Mouse (Mus musculus) effector memory CD4-positive, alpha-beta T cell, adult 5 months (primary cell): ENCODE measurements around the gene Zfp616. TPM values are rescaled to one million over a fixed set of nuclear protein-coding genes. Genes with fewer than 3 reads are reported as not detected.

Experiments used
- polyA plus RNA-seq: library from polyadenylated mRNA; unstranded; fragments of 100-300 nt; shearing (Covaris generic); gene quantifications from one replicate; pipeline ENCODE4 v1.2.1, GENCODE M21; 2017

Zfp616 gene
- polyA plus RNA-seq = not detected

DNA sequence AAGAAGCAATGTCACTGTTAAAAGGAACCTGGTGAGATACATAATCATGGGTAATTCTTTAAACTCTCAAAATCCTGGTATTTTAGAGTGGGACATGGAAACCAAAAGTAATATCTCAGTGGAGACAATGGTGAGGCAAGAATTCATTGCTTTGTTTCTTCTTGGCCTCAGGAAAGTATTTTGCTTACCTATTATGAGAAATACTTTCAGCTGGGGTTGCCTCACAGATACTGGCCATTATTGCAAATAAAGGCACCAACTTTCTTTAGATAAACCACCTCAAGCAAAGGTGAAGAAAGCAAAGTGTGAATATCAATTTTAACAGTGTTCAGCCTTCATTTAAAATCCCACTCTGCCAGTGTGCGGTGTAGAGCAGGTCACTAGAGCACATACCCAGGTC lies at the start of gene Zfp616:
Zfp616 (plus strand) TSS at position 301 of the 400 bp plus-strand sequence.

DNA sequence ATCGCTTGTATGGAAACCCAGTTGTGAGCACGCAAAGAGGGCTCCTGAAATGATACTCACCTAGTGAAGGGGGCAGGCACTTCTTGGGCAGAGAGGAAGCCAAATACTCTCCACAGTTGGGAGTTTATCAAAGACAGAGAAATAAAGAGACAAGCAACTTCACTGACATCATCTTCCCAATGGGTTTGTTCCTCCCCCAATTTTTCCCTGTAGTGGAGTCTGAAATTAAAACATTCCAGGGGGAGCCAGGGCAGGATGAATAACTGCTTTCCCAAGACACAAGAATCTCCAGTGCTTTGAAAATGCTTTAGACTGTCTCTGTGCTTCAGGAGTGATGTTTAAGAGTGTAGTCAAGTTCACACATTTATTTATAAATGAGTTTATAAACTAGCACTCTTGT lies 13.3 kb upstream of the Zfp616 start, which contains the start of the genes Olfr139 and Olfr399:
Olfr139 (minus strand) TSS at position 101 of the 400 bp plus-strand sequence.
Olfr399 (minus strand) TSS at position 165 of the 400 bp plus-strand sequence.

DNA sequence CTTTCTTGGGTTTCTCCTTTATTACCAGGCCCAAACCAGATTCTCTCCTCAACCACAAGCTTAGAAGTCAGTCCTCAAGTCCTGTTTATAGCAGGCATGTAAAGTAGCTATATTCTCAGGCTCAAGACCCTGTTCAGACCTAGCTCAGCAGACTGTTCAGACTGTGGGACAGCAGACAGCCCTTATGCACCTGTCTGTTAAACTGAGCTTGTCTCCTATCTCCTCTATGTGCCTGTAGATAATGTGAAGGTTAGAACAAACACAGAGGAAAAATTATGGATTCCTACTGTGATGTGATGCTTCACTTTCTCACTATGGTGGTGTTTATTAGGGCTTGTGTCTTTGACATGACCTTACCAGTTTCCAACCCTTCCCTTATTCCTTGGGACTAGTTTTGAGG lies 43.7 kb downstream of the Zfp616 start, which contains the start of gene Olfr401:
Olfr401 (plus strand) TSS at position 301 of the 400 bp plus-strand sequence.

Other genes starting within 250 kb of the Zfp616 start
- gene Olfr393, start 218.5 kb upstream of the Zfp616 start, polyA plus RNA-seq = not detected
- gene Olfr394, start 179.2 kb upstream of the Zfp616 start, polyA plus RNA-seq = not detected
- not detected for gene Olfr395, start 160.7 kb upstream of the Zfp616 start, polyA plus RNA-seq
- gene Olfr23, start 133.3 kb upstream of the Zfp616 start, polyA plus RNA-seq = not detected
- not detected for gene Olfr397, start 109.1 kb upstream of the Zfp616 start, polyA plus RNA-seq
- gene Olfr398, start 79.5 kb upstream of the Zfp616 start, polyA plus RNA-seq = not detected
- not detected for gene Olfr139, start 13.4 kb upstream of the Zfp616 start, polyA plus RNA-seq
- gene Olfr399, start 13.3 kb upstream of the Zfp616 start, polyA plus RNA-seq = not detected
- not detected for gene Olfr401, start 43.8 kb downstream of the Zfp616 start, polyA plus RNA-seq
- not detected for gene Olfr402, start 83.6 kb downstream of the Zfp616 start, polyA plus RNA-seq
- not detected for gene Olfr403, start 116.3 kb downstream of the Zfp616 start, polyA plus RNA-seq
- not detected for gene Olfr43, start 141.4 kb downstream of the Zfp616 start, polyA plus RNA-seq
- gene Olfr406, start 189.9 kb downstream of the Zfp616 start, polyA plus RNA-seq = not detected
- gene Olfr59, start 213.8 kb downstream of the Zfp616 start, polyA plus RNA-seq = not detected